Mouse (Mus musculus) forebrain, embryonic 13.5 days (tissue): ENCODE data around the gene Usp36. TPM values are rescaled to one million over a fixed set of nuclear protein-coding genes. Genes with fewer than 3 reads are reported as not detected.
"Not testable (repeated sequence)": the region's sequence is repeated elsewhere in the genome, so short reads cannot be mapped to it uniquely, and the experiment has no call there.

ENCODE experiments used
- ATAC-seq: fragments of 200-750 bp; cut with Nextera tagmentation; 2 replicates; pipeline ENCODE4 v1.8.0; 2017
- H3K27ac ChIP-seq: fragments of 300-500 bp; sonication (generic); 2 replicates; pipeline ENCODE4 v1.5.1; 2015; ENCODE audit warnings: inconsistent platforms, mild to moderate bottlenecking, moderate library complexity
- H3K27me3 ChIP-seq: fragments of 300-500 bp; sonication (generic); 2 replicates; pipeline ENCODE4 v1.6.1; 2015; ENCODE audit warnings: mild to moderate bottlenecking, inconsistent platforms
- H3K36me3 ChIP-seq: fragments of 300-500 bp; sonication (generic); 2 replicates; pipeline ENCODE4 v1.6.1; 2015; ENCODE audit warnings: mild to moderate bottlenecking, inconsistent platforms; ENCODE audit not compliant: poor library complexity, severe bottlenecking
- H3K4me1 ChIP-seq: fragments of 300-500 bp; sonication (generic); 2 replicates; pipeline ENCODE4 v1.6.1; 2015; ENCODE audit warnings: inconsistent platforms
- H3K4me2 ChIP-seq: fragments of 300-500 bp; sonication (generic); 2 replicates; pipeline ENCODE4 v1.6.1; 2015; ENCODE audit warnings: inconsistent platforms, mild to moderate bottlenecking, moderate library complexity
- H3K4me3 ChIP-seq: fragments of 300-500 bp; sonication (generic); 2 replicates; pipeline ENCODE4 v1.5.1; 2015; ENCODE audit warnings: mild to moderate bottlenecking, inconsistent platforms
- H3K9ac ChIP-seq: fragments of 300-500 bp; sonication (generic); 2 replicates; pipeline ENCODE4 v1.6.1; 2015; ENCODE audit warnings: mild to moderate bottlenecking, inconsistent platforms
- H3K9me3 ChIP-seq: fragments of 300-500 bp; sonication (generic); replicated peaks from 2 replicates; pipeline ENCODE4 v1.6.1; 2016; ENCODE audit warnings: inconsistent platforms
- WGBS: fragments of 180-500 bp; shearing (Covaris S2); methylation state at CpG from one replicate; pipeline ENCODE4 v1.1.7; 2015; 5-methylcytosine and 5-hydroxymethylcytosine counted together
- polyA plus RNA-seq: library from polyadenylated mRNA; unstranded; fragments of >200 nt; fragmentation: Nextera tagmentation; extraction: Ambion mirVana; gene quantifications from 2 replicates; pipeline ENCODE4 v1.2.1, GENCODE M21; 2015

Gene Usp36
- polyA plus RNA-seq, 1 experiment from 2014 or later, result 14.1 TPM

DNA sequence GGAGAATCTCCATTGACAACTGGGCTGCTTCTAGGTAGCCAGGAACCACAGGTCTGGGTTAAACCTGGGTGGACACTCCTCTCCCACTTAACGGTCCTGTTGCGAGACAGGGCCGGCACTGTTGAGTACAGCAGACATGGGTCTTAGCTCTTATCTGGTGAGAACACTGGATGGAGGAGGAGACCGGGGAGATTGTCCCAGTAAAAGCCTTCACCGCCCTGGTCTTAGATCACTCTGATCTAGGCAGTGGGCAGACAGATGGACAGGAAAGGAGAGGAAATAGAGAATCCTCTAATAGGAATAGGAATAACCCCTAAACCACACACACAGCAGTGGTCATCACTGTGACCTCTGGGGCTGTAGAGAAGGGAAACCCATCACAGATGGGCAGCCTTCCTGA, 33.9 kb upstream of the Usp36 start:
- H3K9me3 ChIP-seq, result no peaks in the 10 kb centered on the region
- peaks cover 33% of the 10 kb centered on the region for H3K4me1 ChIP-seq
- no peaks in the 10 kb centered on the region for H3K27me3 ChIP-seq
- H3K4me2 ChIP-seq, result no peak overlapping the region
- WGBS, result 93% methylated on average over 5 of the region's 5 CpGs
- H3K36me3 ChIP-seq, result peaks cover 11% of the 10 kb centered on the region
- no peak for ATAC-seq
- H3K4me3 ChIP-seq, result no peak overlapping the region
- no peak overlapping the region for H3K9ac ChIP-seq
- no peak overlapping the region for H3K27ac ChIP-seq

DNA sequence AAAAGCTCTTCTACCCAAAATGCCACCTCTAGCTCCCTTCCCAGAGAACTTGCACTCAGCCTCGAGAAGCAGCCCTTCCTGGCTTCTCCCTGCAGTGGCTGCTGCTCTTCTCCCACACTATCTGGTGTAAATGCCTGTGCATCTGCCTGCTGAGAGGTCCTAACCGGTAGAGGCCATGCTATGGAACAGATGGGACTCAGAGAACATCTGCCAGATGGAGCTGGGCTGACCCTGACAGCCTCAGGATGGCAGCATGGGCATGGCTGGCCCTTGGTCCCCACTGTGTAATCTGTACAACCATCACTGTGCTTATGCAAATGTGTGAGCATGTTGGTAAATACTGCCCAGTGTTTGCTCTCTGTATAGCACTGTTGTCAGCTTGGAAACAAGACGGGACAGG, 32.6 kb upstream of the Usp36 start:
- no peaks in the 10 kb centered on the region for H3K9me3 ChIP-seq
- H3K4me3 ChIP-seq, result no peak overlapping the region
- 67% methylated on average over 3 of the region's 3 CpGs for WGBS
- no peak for ATAC-seq
- peaks cover 21% of the 10 kb centered on the region for H3K36me3 ChIP-seq
- no peak overlapping the region for H3K4me2 ChIP-seq
- no peak overlapping the region for H3K27ac ChIP-seq
- no peak overlapping the region for H3K9ac ChIP-seq
- peaks cover 21% of the 10 kb centered on the region for H3K4me1 ChIP-seq
- no peaks in the 10 kb centered on the region for H3K27me3 ChIP-seq

DNA sequence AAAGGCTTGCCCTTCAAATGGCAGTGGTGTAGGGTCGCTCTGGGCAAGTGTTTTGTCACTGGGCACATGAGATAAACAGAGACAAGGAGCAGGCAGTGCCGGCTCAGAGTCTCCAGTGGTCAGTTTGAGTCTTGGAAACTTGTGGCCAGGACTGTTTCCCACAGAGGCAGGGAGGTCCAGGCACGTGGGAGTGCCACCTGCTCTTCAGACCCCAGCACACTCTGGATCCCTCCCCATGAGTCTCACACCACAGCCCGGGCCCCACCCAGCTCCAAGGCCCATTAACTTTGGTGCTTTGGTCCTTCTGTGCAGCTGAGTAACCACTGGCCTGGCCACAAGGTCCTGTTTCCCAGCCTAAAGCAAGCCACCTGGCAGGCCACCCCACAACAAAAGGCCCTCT, 31.9 kb upstream of the Usp36 start:
- no peak overlapping the region for H3K27ac ChIP-seq
- H3K4me2 ChIP-seq, result no peak overlapping the region
- peaks cover 21% of the 10 kb centered on the region for H3K36me3 ChIP-seq
- WGBS, result 79% methylated on average over 4 of the region's 4 CpGs
- H3K4me3 ChIP-seq, result no peak overlapping the region
- no peak overlapping the region for H3K9ac ChIP-seq
- peaks cover 14% of the 10 kb centered on the region for H3K4me1 ChIP-seq
- no peaks in the 10 kb centered on the region for H3K9me3 ChIP-seq
- H3K27me3 ChIP-seq, result no peaks in the 10 kb centered on the region
- no peak for ATAC-seq

DNA sequence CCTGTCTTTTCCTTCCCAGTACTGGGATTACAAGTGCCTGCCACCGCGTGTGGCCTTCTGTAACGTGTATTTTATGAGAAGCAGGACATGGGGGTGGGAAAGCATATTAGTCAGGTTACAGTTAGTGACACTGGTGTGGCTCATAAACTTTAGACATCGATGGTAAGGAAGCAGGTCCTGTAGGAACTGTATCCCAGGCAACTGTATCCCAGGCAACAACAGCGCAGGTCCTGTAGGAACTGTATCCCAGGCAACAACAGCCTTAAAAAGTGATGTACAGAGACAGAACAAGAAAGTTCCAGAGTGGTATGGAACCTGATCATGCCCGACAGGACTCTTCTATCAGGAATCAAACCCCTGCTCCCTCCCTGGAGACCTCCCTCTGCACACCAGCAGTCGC, 31.5 kb upstream of the Usp36 start:
- no peak for ATAC-seq

DNA sequence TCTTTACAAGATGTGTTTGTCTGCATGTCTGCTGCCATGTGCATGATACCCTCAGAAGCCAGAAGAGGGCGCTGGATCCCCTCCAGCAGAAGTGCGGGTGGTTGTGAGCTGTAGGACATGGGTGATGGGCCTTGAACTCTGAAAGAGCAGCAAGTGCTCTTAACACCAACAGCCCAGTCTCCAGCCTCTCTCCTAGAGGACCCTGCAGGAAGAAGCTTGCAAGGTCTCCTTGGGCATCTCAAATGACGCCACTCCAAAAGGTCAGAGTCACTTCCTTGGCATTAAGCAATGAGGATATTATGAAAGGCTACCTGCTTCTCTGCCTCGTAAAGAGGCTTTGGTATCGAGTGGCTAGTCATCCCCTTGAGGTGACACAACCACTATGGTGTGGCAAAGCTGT, 28.6 kb upstream of the Usp36 start:
- H3K4me1 ChIP-seq, result peaks cover 12% of the 10 kb centered on the region
- no peak overlapping the region for H3K9ac ChIP-seq
- H3K4me2 ChIP-seq, result no peak overlapping the region
- H3K36me3 ChIP-seq, result peaks cover 36% of the 10 kb centered on the region
- H3K27me3 ChIP-seq, result no peaks in the 10 kb centered on the region
- WGBS, result 62% methylated on average over 5 of the region's 5 CpGs
- no peak overlapping the region for H3K4me3 ChIP-seq
- no peaks in the 10 kb centered on the region for H3K9me3 ChIP-seq
- H3K27ac ChIP-seq, result no peak overlapping the region
- ATAC-seq, result no peak

More for the DNA sequence above, 31.5 kb upstream of the Usp36 start:
- H3K4me3 ChIP-seq, result no peak overlapping the region
- H3K27ac ChIP-seq, result no peak overlapping the region
- H3K4me1 ChIP-seq, result peaks cover 12% of the 10 kb centered on the region
- WGBS, result 78% methylated on average over 7 of the region's 7 CpGs
- H3K27me3 ChIP-seq, result no peaks in the 10 kb centered on the region
- no peak overlapping the region for H3K9ac ChIP-seq
- no peak overlapping the region for H3K4me2 ChIP-seq
- H3K9me3 ChIP-seq, result no peaks in the 10 kb centered on the region
- H3K36me3 ChIP-seq, result peaks cover 22% of the 10 kb centered on the region

DNA sequence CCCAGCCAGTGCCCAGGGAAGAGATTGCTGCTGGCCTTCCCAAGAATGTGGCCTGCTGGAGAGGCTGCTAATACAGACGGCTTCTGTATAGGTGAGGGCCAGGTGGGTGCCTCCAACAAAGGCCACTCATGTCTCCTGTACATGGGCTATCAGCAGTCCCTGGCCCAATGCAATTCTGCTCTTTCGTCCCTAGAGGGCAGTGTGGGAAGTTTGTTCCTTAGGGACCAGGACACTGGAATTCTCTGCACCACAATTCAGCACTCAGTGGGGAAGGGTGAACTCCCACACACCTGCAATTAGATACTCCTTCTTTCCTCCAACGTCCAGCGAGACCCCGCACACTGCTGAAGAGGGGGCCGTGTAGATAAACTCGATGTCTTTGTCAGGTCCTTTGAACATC, 27.1 kb upstream of the Usp36 start:
- H3K4me3 ChIP-seq, result no peak overlapping the region
- H3K4me2 ChIP-seq, result no peak overlapping the region
- H3K4me1 ChIP-seq, result peaks cover 9% of the 10 kb centered on the region
- peaks cover 42% of the 10 kb centered on the region for H3K36me3 ChIP-seq
- H3K27me3 ChIP-seq, result no peaks in the 10 kb centered on the region
- H3K9me3 ChIP-seq, result no peaks in the 10 kb centered on the region
- H3K27ac ChIP-seq, result no peak overlapping the region
- no peak overlapping the region for H3K9ac ChIP-seq
- 32% methylated on average over 7 of the region's 7 CpGs for WGBS
- peak; percentile 41 for ATAC-seq

DNA sequence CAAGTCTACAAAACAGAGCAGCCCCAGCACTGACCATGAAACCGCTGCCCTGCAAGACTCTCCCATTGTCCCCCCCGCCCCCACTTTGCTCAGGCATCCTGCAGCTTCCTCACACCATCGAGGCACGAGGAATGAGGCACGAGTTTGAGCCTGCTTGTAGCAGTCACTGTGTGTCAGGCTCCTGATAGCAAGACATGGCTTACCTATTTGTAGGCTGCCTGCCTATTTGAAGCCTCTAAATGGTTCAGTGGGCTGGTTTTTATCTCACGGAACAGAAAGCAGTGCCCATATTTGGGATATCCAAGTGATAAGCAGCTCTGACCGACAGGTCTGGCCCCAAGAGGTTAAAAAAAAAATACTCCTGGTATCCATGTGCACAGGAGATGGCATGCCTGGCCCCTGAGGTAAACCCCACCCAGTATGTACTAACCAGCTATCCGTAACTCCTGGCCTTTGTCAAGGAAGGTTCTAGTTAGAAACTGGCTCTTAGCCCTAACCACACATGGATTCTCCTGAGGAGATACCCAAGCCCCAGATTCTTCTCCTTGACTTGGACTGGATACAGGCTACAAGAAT, 26.3 kb upstream of the Usp36 start:
- ATAC-seq, result no peak
- 92% methylated on average over 8 of the region's 8 CpGs for WGBS
- no peak overlapping the region for H3K9ac ChIP-seq

DNA sequence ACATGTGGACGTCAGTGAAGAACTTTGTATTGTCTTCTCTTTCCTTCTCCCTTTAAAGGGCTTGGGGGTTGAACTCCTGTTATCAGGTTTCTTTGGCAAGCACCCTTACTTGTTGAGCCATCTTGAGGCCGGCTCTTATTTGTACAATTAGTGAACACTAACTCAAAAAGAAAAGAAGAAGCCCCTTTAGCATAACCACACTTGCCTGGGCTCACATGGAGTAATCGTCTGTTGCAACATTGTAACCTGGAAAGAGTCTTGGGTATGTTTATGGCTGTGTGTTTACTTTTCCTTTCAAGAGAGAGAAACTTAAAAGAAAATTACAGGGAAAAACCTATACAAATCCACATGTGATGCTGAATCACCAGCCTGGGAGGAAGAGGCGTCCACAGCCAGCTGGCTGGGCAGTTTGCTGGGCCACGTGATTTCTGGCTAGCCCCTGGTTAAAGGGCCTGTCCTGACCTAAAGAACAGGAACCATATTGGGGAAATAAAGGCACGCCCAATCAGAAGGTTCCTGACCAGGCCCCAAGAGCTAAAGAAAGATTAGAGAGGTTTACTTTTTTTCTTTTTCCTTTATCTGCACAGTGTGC, 22.2 kb upstream of the Usp36 start:
- ATAC-seq, result no peak
- Histone ChIP-seq H3K27me3 (no peaks in the 10 kb centered on the region), H3K4me2 (no peak overlapping the region), H3K4me3 (no peak overlapping the region), H3K9me3 (0 out of 2 replicates have a peak, but pooled peaks cover 2% of the 10 kb centered on the region), H3K9ac (no peak overlapping the region), H3K4me1 (no peaks in the 10 kb centered on the region), H3K36me3 (peaks cover 66% of the 10 kb centered on the region), H3K27ac (no peak overlapping the region)
- 85% methylated on average over 6 of the region's 6 CpGs for WGBS

More for the DNA sequence above, 26.3 kb upstream of the Usp36 start:
- Histone ChIP-seq H3K27ac (no peak overlapping the region), H3K27me3 (no peaks in the 10 kb centered on the region), H3K9me3 (no peaks in the 10 kb centered on the region), H3K36me3 (peaks cover 49% of the 10 kb centered on the region), H3K4me1 (peaks cover under 1% of the 10 kb centered on the region; the same call in 1 of the 2 replicates), H3K4me2 (no peak overlapping the region), H3K4me3 (no peak overlapping the region)

DNA sequence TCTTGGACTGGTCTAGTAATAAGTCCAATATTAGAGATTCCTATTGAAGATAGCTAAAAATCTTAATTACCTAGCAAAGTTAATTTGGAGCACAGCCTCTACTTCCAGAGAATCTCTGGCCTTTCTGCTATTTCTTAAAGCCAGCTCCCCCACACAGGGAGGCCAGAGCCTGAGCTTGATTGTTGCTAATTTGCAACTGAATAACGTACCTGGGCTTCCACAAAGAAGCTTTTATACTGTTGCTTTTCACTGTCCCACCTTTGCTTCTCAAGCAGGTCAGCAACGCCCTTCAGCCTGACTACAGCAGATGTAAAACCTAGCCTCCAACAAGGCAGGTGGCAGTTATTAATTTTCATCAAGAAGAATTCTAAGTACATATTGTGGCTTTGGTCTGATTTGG, 17.9 kb upstream of the Usp36 start:
- not testable (repeated sequence) for H3K4me1 ChIP-seq, ATAC-seq, H3K9ac ChIP-seq, H3K4me2 ChIP-seq, H3K9me3 ChIP-seq, H3K4me3 ChIP-seq, H3K27ac ChIP-seq, H3K27me3 ChIP-seq
- peaks cover 60% of the 10 kb centered on the region for H3K36me3 ChIP-seq
- 84% methylated on average over 2 of the region's 2 CpGs for WGBS

DNA sequence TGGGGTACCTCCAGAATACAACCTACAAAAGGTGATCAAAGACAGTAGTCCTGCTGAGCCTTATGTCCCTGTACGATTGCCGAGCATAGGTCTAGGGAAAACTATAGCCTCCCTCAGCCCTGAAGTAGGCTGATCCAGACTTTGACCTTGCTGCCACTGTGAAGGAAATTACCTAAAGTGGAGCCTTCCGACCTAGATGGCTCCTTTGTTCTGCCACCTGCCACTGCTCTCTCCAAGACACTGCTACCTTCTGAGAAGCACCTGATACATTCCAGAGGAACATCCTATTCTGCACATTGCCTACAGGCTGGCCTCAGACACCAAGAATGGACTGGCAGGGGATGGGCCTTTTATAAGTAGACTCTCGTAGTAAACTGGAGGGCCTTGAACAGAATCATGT, 13.9 kb upstream of the Usp36 start:
- not testable (repeated sequence) for H3K4me1 ChIP-seq, H3K4me2 ChIP-seq, H3K9me3 ChIP-seq, H3K27ac ChIP-seq, ATAC-seq, H3K9ac ChIP-seq, H3K4me3 ChIP-seq, H3K27me3 ChIP-seq
- peaks cover 30% of the 10 kb centered on the region for H3K36me3 ChIP-seq
- 93% methylated on average over 4 of the region's 4 CpGs for WGBS

DNA sequence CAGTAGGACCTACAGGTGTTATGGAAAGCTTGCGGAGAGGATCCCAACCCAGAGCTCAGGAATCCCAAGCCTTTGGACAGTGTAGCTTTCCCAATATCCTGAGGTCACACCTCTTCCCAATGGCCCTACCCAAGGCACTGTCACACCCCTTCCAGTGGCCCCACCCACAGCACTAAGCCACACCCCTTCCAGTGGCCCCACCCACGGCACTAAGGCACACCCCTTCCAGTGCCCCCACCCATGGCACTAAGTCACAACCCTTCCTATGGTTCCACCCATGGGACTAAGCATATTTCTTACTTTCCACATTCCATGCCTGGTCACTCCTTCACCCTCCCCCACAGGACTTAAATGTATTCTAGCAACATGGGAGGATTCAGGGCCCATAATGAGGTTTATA, 8.8 kb upstream of the Usp36 start:
- no peak for ATAC-seq

DNA sequence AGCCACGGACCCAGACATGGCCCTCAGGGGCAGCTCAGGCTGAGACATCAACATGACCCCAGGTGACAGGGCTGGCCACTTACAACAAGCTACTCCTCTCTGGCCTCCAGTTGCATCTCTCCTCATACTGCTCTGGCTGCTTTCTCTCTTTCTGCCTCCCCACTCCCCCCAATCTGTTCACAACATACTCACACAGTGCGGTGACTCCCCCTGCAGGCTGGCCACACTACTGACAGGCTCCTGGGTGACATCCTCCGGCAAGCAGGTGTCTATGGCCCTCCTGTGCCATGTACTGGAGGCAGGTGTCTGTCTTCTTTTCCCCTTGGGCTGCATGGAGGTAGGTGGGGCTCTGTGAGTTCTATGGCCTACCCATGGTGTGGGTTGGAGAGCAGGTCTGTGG, 7.9 kb upstream of the Usp36 start:
- Histone ChIP-seq H3K4me1 (no peaks in the 10 kb centered on the region), H3K36me3 (peaks cover 5% of the 10 kb centered on the region), H3K27ac (no peak overlapping the region), H3K4me2 (no peak overlapping the region), H3K27me3 (no peaks in the 10 kb centered on the region), H3K4me3 (no peak overlapping the region), H3K9me3 (no peaks in the 10 kb centered on the region), H3K9ac (no peak overlapping the region)
- no peak for ATAC-seq
- 69% methylated on average over 3 of the region's 3 CpGs for WGBS

More for the DNA sequence above, 8.8 kb upstream of the Usp36 start:
- 71% methylated on average over 2 of the region's 2 CpGs for WGBS
- no peak overlapping the region for H3K4me2 ChIP-seq
- no peaks in the 10 kb centered on the region for H3K4me1 ChIP-seq
- no peak overlapping the region for H3K27ac ChIP-seq
- H3K36me3 ChIP-seq, result peaks cover 14% of the 10 kb centered on the region
- H3K9ac ChIP-seq, result no peak overlapping the region
- H3K9me3 ChIP-seq, result no peaks in the 10 kb centered on the region
- no peak overlapping the region for H3K4me3 ChIP-seq
- H3K27me3 ChIP-seq, result no peaks in the 10 kb centered on the region

DNA sequence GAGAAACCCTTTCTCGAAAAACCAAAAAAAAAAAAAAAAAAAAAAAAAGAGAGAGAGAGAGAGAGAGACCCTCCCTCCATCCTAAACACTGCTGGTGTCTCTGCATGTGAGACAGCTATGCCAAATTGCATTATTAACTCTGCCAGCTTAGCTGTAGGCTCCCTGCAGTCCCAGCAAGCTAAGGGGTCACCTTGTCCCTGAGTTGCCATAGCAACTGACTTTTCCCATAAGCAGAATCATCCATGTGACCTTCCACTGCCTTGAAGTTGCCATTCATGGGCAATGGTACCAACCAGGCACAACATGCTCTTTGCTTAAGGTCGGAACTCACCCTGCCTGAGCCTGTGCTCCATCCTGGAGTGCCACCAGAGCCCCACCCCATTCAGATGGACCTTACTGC, 5.0 kb upstream of the Usp36 start:
- H3K4me3 ChIP-seq, result no peak overlapping the region
- H3K4me2 ChIP-seq, result no peak overlapping the region
- no peaks in the 10 kb centered on the region for H3K27me3 ChIP-seq
- H3K9me3 ChIP-seq, result no peaks in the 10 kb centered on the region
- peaks cover 7% of the 10 kb centered on the region for H3K4me1 ChIP-seq
- no peak for ATAC-seq
- no peaks in the 10 kb centered on the region for H3K36me3 ChIP-seq
- 61% methylated on average over 2 of the region's 2 CpGs for WGBS
- H3K9ac ChIP-seq, result no peak overlapping the region
- H3K27ac ChIP-seq, result no peak overlapping the region
